Mouse (Mus musculus): ENCODE data around the gene Gm11077. TPM values are rescaled to one million over a fixed set of nuclear protein-coding genes. Genes with fewer than 3 reads are reported as not detected.
A peak's percentile ranks its signal among the peaks of the same experiment; 100 is the strongest.

Gene Gm11077
- total RNA-seq, 1 experiment from 2014 or later, result not detected

DNA sequence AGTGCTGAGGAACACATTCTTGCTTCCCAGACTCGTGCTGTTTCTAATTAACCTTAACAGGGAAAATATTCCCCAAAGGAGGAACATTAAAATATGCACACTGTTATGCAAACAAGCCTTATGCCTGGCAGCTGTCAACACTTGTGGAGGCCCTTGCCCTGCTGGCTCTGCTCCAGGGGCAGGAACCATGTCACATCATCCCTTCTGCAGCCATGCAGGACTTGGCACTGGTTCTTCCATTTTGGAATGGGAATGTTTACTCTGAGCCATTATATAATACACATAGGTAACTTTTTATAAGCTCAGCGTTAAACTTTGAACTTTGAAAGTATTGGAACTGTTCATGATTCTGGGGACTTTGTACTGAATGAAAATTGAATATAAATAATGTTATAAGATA lies 18.5 kb downstream of the Gm11077 start:
- no peak for DNase-seq

DNA sequence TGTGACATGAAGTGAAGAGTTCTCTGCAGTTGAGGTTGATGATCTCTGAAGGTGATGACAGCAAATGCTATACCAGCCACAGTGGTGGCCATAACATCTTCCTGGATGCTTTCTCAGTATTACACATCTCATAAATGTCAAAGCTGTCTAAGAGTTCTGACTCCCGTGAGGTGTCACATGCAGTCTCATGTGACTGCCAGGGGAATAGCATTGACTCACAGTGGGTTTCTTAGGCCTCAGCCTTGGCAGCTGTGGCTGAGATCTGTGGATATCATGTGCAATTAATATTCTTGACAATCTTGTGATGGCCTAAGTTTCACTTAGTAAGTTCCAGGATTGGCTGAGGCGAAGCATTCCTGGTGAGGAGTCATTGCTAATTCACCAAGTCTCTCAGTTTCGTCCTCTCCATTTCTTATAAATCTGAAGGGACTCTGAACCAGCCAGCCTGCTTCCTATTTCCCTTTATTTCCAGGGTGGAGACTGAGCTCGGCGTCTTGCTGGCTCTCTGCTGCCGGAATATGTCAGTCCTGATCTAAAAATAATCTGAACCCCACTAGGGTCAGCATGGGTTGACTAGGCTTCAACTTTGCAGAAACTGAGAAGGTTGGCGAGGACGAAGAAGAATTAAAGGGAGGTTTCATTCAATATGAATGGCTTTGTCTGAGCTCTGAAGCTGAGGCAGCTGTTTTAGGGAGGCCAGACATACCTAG lies 21.4 kb downstream of the Gm11077 start:
- DNase-seq, result no peak

GRCm38 (mm10) chr6:140766365-140766764 lies 37.3 kb downstream of the Gm11077 start:
- DNase-seq, result peak; percentile 37

DNA sequence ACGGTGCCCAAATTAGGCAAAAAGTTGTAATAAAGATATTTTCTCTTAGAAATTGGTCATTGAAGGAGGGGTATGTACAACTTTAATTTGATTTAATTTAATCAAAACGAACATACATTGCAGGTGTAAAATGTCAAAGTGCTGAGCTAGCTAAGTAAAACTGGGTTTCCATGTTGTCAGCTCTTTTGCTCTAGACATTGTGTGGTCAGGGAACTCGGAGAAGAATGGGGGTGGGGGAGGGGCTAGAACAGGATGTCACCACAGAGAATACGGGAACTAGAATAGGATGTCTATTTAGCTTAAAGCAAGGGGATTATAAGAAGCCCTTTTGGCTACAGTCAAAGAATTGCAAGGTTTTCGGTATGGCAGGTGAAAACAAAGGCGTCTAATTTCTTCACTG lies 38.2 kb downstream of the Gm11077 start:
- DNase-seq, result no peak

DNA sequence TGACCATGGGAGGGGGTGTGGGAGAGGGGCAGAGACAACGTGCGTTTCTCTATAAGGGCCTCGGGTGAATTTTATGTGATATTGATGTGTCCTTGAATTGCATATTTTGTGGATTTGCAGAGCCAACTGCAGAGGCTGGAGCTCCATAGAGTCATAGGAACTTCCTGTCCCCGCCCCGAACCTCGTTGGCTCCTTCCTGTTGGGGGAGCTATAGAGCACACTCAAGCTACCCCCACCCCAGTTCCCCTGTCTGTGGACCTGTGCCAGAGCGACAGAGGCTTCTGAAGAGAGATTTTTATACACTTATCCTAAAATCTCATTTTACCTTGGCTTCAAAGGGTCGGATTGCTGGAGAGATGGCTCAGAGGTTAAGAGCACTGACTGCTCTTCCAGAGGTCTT lies 39.1 kb downstream of the Gm11077 start:
- no peak for DNase-seq

DNA sequence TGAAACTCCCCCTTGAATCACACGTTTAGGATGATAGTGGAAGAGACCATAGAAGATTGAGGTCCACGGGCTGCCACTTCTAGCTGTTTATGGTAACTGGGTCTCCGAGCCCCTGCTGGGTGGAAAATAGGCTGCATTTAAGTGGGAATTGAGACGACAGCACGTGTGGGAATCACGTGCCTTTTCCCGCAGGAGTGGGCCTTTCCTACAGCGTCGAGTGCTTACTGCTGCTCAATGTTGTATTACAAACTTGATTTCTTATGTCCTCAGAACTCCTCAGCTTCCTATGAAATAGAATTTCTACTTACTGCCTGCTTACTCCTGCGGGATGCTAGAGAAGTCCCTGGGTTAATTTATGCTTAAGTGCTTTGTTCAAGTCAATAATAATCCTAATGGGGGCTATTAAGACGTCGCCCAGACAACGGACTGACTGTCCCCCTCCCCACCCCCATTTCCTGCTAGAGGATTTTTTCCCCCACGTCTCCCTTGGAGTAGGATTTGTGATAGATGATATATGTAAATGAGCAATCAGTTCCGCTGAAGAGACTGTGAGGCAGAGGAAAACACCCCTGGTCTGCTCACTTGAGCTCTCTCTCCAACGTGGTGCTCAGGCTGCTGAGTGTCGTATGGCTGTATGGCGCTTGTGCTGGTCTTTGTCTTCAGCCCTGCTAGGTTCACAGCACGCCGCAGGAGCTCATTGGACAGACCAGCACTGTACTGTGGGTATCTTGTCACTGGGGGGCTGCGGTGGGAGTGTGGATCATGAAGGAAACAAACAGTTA lies 40.0 kb downstream of the Gm11077 start:
- DNase-seq, result no peak

GRCm38 (mm10) chr6:140776274-140776673 lies 47.2 kb downstream of the Gm11077 start:
- DNase-seq, result no peak

- DNase-seq, result no peak
Observed at GRCm38 (mm10) chr6:140782524-140782923, 53.4 kb downstream of the Gm11077 start.

GRCm38 (mm10) chr6:140786058-140786457 lies 57.0 kb downstream of the Gm11077 start:
- DNase-seq, result peak; percentile 17

GRCm38 (mm10) chr6:140789850-140790249 lies 60.8 kb downstream of the Gm11077 start:
- DNase-seq, result peak; percentile 21

GRCm38 (mm10) chr6:140793676-140794262 lies 64.7 kb downstream of the Gm11077 start:
- no peak for DNase-seq

DNA sequence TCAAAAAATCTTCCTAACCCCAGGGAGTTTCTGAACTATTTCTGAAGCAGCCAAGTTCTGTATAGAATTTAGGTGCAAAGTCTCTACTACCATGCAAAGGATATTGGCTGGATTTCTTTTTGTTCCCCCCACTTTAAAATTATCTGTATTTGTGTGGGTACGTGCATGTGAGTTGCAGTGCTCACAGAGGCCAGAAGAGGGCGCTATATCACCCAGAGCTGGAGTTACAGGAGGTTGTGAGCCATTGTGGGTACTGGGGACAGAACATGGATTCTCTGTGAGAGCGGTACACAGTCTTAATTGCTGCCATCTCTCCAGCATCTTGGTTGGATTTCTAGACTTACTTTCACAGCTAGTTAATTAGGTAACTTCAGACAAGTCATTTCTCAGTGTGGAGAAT lies 69.8 kb downstream of the Gm11077 start:
- DNase-seq, result no peak

DNA sequence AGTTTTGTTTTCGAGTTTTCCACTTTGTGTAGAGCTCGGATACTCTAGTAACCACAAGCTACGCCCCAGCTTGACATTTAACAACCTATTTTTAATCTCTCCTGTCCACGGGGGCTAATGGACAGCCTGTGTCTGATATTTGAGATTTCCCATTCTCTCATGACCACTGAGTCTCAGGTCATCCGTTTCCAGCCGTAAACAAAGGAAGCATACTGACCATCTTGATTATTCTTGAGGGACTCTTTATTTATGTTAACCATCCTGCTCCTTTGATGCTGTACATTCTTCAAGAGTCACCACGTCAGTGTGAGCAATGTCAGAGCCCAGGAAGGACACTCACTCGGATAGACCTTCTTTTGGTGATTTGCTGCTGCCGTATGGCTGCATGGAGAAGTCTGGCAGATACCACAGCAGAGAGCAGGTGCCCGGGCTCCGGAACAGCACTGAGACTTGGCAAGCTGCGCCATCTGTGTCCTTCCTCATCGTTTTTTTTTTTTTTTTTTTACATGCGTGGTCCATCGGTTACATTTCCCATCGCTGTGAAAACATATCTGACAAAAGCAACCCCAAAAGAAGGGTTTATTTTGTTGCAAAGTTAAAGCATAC lies 70.5 kb downstream of the Gm11077 start:
- no peak for DNase-seq

- no peak for DNase-seq
Observed at GRCm38 (mm10) chr6:140800587-140800986, 71.5 kb downstream of the Gm11077 start.

Other genes with a start within 250 kb of the Gm11077 start
- gene Aebp2, start 106.6 kb upstream of the Gm11077 start, total RNA-seq (2021), result 52.3 and 52.8 TPM in 2 replicates